Mouse (Mus musculus): ENCODE measurements around the gene Gm15262. TPM values are rescaled to one million over a fixed set of nuclear protein-coding genes. Genes with fewer than 3 reads are reported as not detected.
"Not testable (repeated sequence)": the region's sequence is repeated elsewhere in the genome, so short reads cannot be mapped to it uniquely, and the experiment has no call there.

The Gm15262 gene
- total RNA-seq (2014; rRNA removed) (0.05 and 0.11 TPM in 2 replicates), polyA plus RNA-seq (2015; fragmentation: Nextera tagmentation; extraction: Ambion mirVana) (not detected in 2 replicates)

- H3K36me3 ChIP-seq (ENCODE audit: insufficient read depth, low read length); ATAC-seq (ENCODE audit: low FRiP score); DNase-seq (ENCODE audit: low spot score); H3K9me3 ChIP-seq (ENCODE audit: low read length); H3K27me3 ChIP-seq (ENCODE audit: insufficient read depth, low read length); H3K9ac ChIP-seq (replicated peaks; ENCODE audit: low read length, poor library complexity, severe bottlenecking); H3K4me3 ChIP-seq (ENCODE audit: low read depth, low read length); H3K27ac ChIP-seq (ENCODE audit: low read depth, low read length); H3K4me2 ChIP-seq (ENCODE audit: low read depth, low read length, poor library complexity, severe bottlenecking); H3K4me1 ChIP-seq (ENCODE audit: insufficient read depth, low read length): not testable (repeated sequence)
- WGBS: 64% methylated on average over 2 of the region's 2 CpGs
Measured at GRCm38 (mm10) chrX:161287156-161287555, at the start of gene Gm15262. Gene Gm15262, plus strand, starts transcription at chrX:161287456.

DNA sequence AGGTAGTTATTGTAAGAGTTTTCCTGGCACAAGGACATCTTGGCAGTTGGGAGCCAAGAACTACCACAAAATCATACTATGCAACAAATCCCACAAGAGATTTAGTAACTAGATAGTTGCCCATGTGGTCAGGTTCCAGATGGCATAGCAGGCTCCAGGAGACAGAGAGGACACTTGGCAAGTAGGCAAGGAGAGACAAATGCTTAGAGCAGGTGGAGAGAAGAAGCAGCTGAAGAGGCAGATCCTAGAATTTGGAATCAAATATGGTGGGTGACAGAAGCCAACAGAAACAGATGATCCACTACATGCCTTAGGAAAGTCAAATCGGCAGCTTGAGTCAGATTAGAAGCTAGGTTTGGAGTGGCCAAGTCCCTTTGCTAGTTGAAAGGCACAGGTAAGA is 20.9 kb downstream of the Gm15262 start:
- Histone ChIP-seq H3K4me2 (ENCODE audit: low read depth, low read length, poor library complexity, severe bottlenecking) (no peak overlapping the region), H3K36me3 (ENCODE audit: insufficient read depth, low read length) (no peaks in the 10 kb centered on the region), H3K4me3 (ENCODE audit: low read depth, low read length) (no peak overlapping the region), H3K9ac (replicated peaks; ENCODE audit: low read length, poor library complexity, severe bottlenecking) (no peak overlapping the region), H3K9me3 (ENCODE audit: low read length) (no peaks in the 10 kb centered on the region), H3K27me3 (ENCODE audit: insufficient read depth, low read length) (peaks cover 4% of the 10 kb centered on the region; the same call in 1 of the 2 replicates), H3K27ac (ENCODE audit: low read depth, low read length) (no peak overlapping the region), H3K4me1 (ENCODE audit: insufficient read depth, low read length) (no peaks in the 10 kb centered on the region)
- ATAC-seq (ENCODE audit: low FRiP score) (no peak), DNase-seq (ENCODE audit: low spot score) (no peak)
- 88% methylated on average over 1 of the region's 1 CpGs for WGBS
- no peak for TF ChIP-seq CTCF (IDR thresholded peaks at IDR 0.05)

GRCm38 (mm10) chrX:161316443-161316842 is 29.2 kb downstream of the Gm15262 start:
- DNase-seq (ENCODE audit: low spot score) (no peak), ATAC-seq (ENCODE audit: low FRiP score) (no peak)
- no peak overlapping the region for H3K4me2 ChIP-seq (ENCODE audit: low read depth, low read length, poor library complexity, severe bottlenecking)
- no peaks in the 10 kb centered on the region for H3K4me1 ChIP-seq (ENCODE audit: insufficient read depth, low read length)
- H3K27me3 ChIP-seq (ENCODE audit: insufficient read depth, low read length): no peaks in the 10 kb centered on the region
- no peak overlapping the region for H3K9ac ChIP-seq (replicated peaks; ENCODE audit: low read length, poor library complexity, severe bottlenecking)
- peak; percentile 60 for TF ChIP-seq CTCF (IDR thresholded peaks at IDR 0.05)
- no peak overlapping the region for H3K27ac ChIP-seq (ENCODE audit: low read depth, low read length)
- H3K4me3 ChIP-seq (ENCODE audit: low read depth, low read length): no peak overlapping the region
- no peaks in the 10 kb centered on the region for H3K36me3 ChIP-seq (ENCODE audit: insufficient read depth, low read length)
- H3K9me3 ChIP-seq (ENCODE audit: low read length): no peaks in the 10 kb centered on the region

- TF ChIP-seq CTCF (IDR thresholded peaks at IDR 0.05): peak; percentile 54
- 47% methylated on average over 11 of the region's 11 CpGs for WGBS
- Histone ChIP-seq H3K9ac (replicated peaks; ENCODE audit: low read length, poor library complexity, severe bottlenecking) (no peak overlapping the region), H3K4me1 (ENCODE audit: insufficient read depth, low read length) (no peaks in the 10 kb centered on the region), H3K9me3 (ENCODE audit: low read length) (no peaks in the 10 kb centered on the region), H3K27me3 (ENCODE audit: insufficient read depth, low read length) (peaks cover 15% of the 10 kb centered on the region), H3K4me2 (ENCODE audit: low read depth, low read length, poor library complexity, severe bottlenecking) (no peak overlapping the region), H3K36me3 (ENCODE audit: insufficient read depth, low read length) (no peaks in the 10 kb centered on the region), H3K4me3 (ENCODE audit: low read depth, low read length) (no peak overlapping the region), H3K27ac (ENCODE audit: low read depth, low read length) (no peak overlapping the region)
- ATAC-seq (ENCODE audit: low FRiP score): no peak
- DNase-seq (ENCODE audit: low spot score): peak; percentile 35
Measured at GRCm38 (mm10) chrX:161370927-161371326, 83.7 kb downstream of the Gm15262 start.

DNA sequence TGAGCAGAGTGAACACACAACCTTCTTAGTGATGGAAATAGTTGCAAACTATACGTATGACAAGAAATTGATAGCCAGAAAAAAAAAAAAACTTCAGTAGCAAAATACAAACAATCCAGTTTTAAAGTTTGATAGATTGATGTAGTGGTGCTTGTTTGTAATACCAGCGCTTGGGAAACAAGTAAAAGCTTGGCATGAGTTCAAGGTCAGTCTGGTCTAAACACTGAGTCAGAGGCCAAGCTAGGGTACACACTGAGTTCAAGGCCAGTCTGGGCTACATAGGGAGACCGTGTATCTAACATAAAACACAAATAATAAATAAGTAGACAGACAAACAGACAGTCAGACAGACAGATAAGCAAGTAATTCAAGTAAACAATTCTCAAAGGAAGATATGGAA is 84.2 kb downstream of the Gm15262 start:
- WGBS: 70% methylated on average over 3 of the region's 3 CpGs
- no peaks in the 10 kb centered on the region for H3K9me3 ChIP-seq (ENCODE audit: low read length)
- H3K4me2 ChIP-seq (ENCODE audit: low read depth, low read length, poor library complexity, severe bottlenecking): no peak overlapping the region
- no peak overlapping the region for H3K4me3 ChIP-seq (ENCODE audit: low read depth, low read length)
- no peak overlapping the region for H3K9ac ChIP-seq (replicated peaks; ENCODE audit: low read length, poor library complexity, severe bottlenecking)
- ATAC-seq (ENCODE audit: low FRiP score) (no peak), DNase-seq (ENCODE audit: low spot score) (no peak)
- no peak for TF ChIP-seq CTCF (IDR thresholded peaks at IDR 0.05)
- no peaks in the 10 kb centered on the region for H3K4me1 ChIP-seq (ENCODE audit: insufficient read depth, low read length)
- peaks cover 15% of the 10 kb centered on the region for H3K27me3 ChIP-seq (ENCODE audit: insufficient read depth, low read length)
- no peaks in the 10 kb centered on the region for H3K36me3 ChIP-seq (ENCODE audit: insufficient read depth, low read length)
- H3K27ac ChIP-seq (ENCODE audit: low read depth, low read length): no peak overlapping the region

DNA sequence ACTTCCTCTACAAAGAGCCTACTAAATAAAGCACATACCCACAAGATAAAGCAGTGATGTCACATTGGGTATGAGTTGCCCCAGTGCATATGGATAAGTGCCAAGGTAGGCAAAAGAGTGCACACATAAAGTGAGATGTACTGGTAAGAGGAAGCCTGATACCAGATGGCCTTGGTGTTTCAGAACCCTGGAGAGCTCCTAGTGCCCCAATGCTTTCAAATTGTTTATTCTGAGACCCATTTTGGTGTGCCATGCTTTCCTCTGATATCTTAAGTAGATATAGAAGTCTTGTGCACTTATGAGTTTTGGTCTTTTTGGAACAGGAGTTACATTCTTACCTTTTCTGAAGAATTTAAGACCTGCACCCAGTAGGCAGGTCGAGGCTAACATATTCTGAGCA is 88.3 kb downstream of the Gm15262 start:
- H3K4me3 ChIP-seq (ENCODE audit: low read depth, low read length): no peak overlapping the region
- 65% methylated on average over 1 of the region's 1 CpGs for WGBS
- no peaks in the 10 kb centered on the region for H3K36me3 ChIP-seq (ENCODE audit: insufficient read depth, low read length)
- ATAC-seq (ENCODE audit: low FRiP score) (no peak), DNase-seq (ENCODE audit: low spot score) (no peak)
- no peak overlapping the region for H3K27ac ChIP-seq (ENCODE audit: low read depth, low read length)
- H3K27me3 ChIP-seq (ENCODE audit: insufficient read depth, low read length): peaks cover 15% of the 10 kb centered on the region
- no peak overlapping the region for H3K4me2 ChIP-seq (ENCODE audit: low read depth, low read length, poor library complexity, severe bottlenecking)
- TF ChIP-seq CTCF (IDR thresholded peaks at IDR 0.05): no peak
- H3K9me3 ChIP-seq (ENCODE audit: low read length): no peaks in the 10 kb centered on the region
- H3K4me1 ChIP-seq (ENCODE audit: insufficient read depth, low read length): no peaks in the 10 kb centered on the region
- no peak overlapping the region for H3K9ac ChIP-seq (replicated peaks; ENCODE audit: low read length, poor library complexity, severe bottlenecking)

All from midbrain, postnatal 0 days (tissue).